Mouse (Mus musculus): ENCODE data around the gene Suclg1.

Gene Suclg1

GRCm38 (mm10) chr6:73322306-73322705 lies 74.1 kb downstream of the Suclg1 start:
- no peak for DNase-seq (ENCODE audit: low spot score)

All from urinary bladder, postnatal 10 days (tissue).